Mouse (Mus musculus): ENCODE measurements at regions not wholly inside any gene's neighbourhood (a gene's known extent, or its start where the extent isn't known, plus 50 kb on each side); places are given as distances from the start of the nearest gene placed in this dataset.

GRCm38 (mm10) chr14:91569100-91569499, 2321.4 kb downstream of the Pcdh9 start:
- TF ChIP-seq POLR2A (IDR thresholded peaks at IDR 0.05; ENCODE audit: insufficient read depth, low read length) (no peak), EP300 (IDR thresholded peaks at IDR 0.05; ENCODE audit: insufficient read depth, low read depth, low read length) (no peak), CTCF (IDR thresholded peaks at IDR 0.05; ENCODE audit: low read depth, low read length) (no peak)

Measured in ES-Bruce4 (cell line).